18 mouse cellular contexts compared by ENCODE assay signal in the genomic region with DNA sequence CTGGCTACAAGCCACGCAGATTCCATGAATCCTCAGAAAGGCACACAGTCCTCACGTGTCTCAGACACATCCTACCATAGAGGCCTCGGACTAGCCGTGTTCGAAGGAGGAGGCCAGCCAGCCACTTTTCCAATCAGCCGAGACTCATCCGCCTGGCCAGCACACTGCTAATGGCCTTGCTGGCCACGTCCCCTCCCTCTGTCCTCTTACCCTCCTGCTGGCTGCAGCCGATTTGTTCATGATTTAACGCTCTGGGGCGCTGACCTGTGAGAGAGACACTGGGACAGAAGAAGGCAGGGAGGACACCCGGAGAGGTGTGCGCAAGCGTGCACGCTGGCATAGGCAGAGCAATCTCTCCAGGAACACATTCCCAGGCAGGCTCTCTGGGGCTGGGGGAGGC.
DNase-seq lines count a peak whose midpoint lies in the region; ATAC-seq and TF ChIP-seq lines count a peak whose summit lies in the region.
"Had no signal": no experiment of that assay in that cellular context is flagged by ENCODE, and none has a peak within 500 bp of the region (broad histone marks: within the 10 kb centered on the region; RNA-seq: fewer than 3 reads in every experiment).

No protein-coding gene starts in this region.

- 48% methylated on average over 15 of the region's 15 CpGs for WGBS in kidney, embryonic 15.5 days
- WGBS in lung, adult 2 months, result 79% methylated on average over 15 of the region's 15 CpGs

- no peaks in the 10 kb centered on the region for H3K9me3 ChIP-seq in kidney, embryonic 15.5 days (replicated peaks)
- H3K9me3 ChIP-seq: embryonic facial prominence, embryonic 12.5 days; forebrain, embryonic 12.5 days had no signal

- ATAC-seq in kidney, embryonic 15.5 days (replicated peaks; ENCODE audit: low FRiP score), result no peak
- ATAC-seq: activated CD4-positive, CD25-positive, alpha-beta regulatory T cell, adult 4 months; forebrain, postnatal 0 days; hindbrain, embryonic 16.5 days; Patski had no signal

- H3K27me3 ChIP-seq in kidney, embryonic 15.5 days, result peaks cover 44% of the 10 kb centered on the region
- H3K27me3 ChIP-seq: heart, embryonic 12.5 days; Patski had no signal

- no peak overlapping the region for H3K4me2 ChIP-seq in kidney, embryonic 15.5 days
- H3K4me2 ChIP-seq: embryonic facial prominence, embryonic 12.5 days; forebrain, embryonic 12.5 days; heart, embryonic 12.5 days had no signal

- H3K4me3 ChIP-seq in kidney, embryonic 15.5 days (replicated peaks), result no peak overlapping the region
- no peak overlapping the region for H3K4me3 ChIP-seq in lung, adult 2 months (replicated peaks; ENCODE audit: extremely low read depth, low read depth, low read length)
- H3K4me3 ChIP-seq: embryonic facial prominence, embryonic 12.5 days; forebrain, embryonic 12.5 days; heart, embryonic 12.5 days had no signal

- no peak overlapping the region for H3K27ac ChIP-seq in kidney, embryonic 15.5 days
- H3K27ac ChIP-seq: embryonic facial prominence, embryonic 12.5 days; forebrain, embryonic 12.5 days had no signal

- H3K36me3 ChIP-seq in kidney, embryonic 15.5 days, result no peaks in the 10 kb centered on the region
- H3K36me3 ChIP-seq: embryonic facial prominence, embryonic 12.5 days; forebrain, embryonic 12.5 days; heart, embryonic 12.5 days had no signal

- H3K4me1 ChIP-seq in kidney, embryonic 15.5 days, result peaks cover 13% of the 10 kb centered on the region; the same call in 1 of the 2 replicates
- H3K4me1 ChIP-seq in lung, adult 2 months (ENCODE audit: control insufficient read depth, insufficient read depth, low read length), result no peaks in the 10 kb centered on the region
- H3K4me1 ChIP-seq: embryonic facial prominence, embryonic 12.5 days had no signal

- no peak overlapping the region for H3K9ac ChIP-seq in kidney, embryonic 15.5 days
- H3K9ac ChIP-seq: embryonic facial prominence, embryonic 12.5 days; forebrain, embryonic 12.5 days; forebrain, postnatal 0 days; heart, embryonic 12.5 days had no signal

- peak; percentile 25 for DNase-seq in embryo, embryonic 10 days (ENCODE audit: low spot score)
- DNase-seq in embryo, embryonic 10.5 days (ENCODE audit: low spot score), result no peak
- peak; percentile 6 for DNase-seq in kidney, adult 18-20 months
- DNase-seq in lung, postnatal 10 days, result peak; percentile 3
- no peak for DNase-seq in lung, adult 2 months
- no peak for DNase-seq in gastrocnemius, postnatal 10 days
- no peak for DNase-seq in urinary bladder, postnatal 36 days (ENCODE audit: low spot score in 2 of 2)
- DNase-seq: cerebellum, adult 2 months; cerebellum, postnatal 10 days; forebrain, postnatal 0 days; gastrocnemius, postnatal 25 days had no signal

- TF ChIP-seq POLR2A in lung, adult 2 months (IDR thresholded peaks at IDR 0.05; ENCODE audit: borderline replicate concordance, extremely low read depth, low read depth, low read length), result no peak

- TF ChIP-seq CTCF in lung, adult 2 months (IDR thresholded peaks at IDR 0.05; ENCODE audit: insufficient read depth, low read length), result no peak

Comparison
In these comparisons a context has a peak if more than half of its experiments do, and no peak if none do; other contexts are left out.
1. DNase-seq: peak in embryo, embryonic 10 days (single experiment), kidney, adult 18-20 months (single experiment) and lung, postnatal 10 days (single experiment); none in embryo, embryonic 10.5 days (single experiment), lung, adult 2 months (single experiment), gastrocnemius, postnatal 10 days (single experiment) and urinary bladder, postnatal 36 days (0 of 2).